ENCODE assay signal across 7 mouse cellular contexts in genomic region chr11:76398312-76398797, GRCm38 (mm10). TPM values are rescaled to one million over a fixed set of nuclear protein-coding genes. Genes with fewer than 3 reads are reported as not detected.
DNase-seq lines count a peak whose midpoint lies in the region; ATAC-seq lines count a peak whose summit lies in the region.

No protein-coding gene starts in this region.

- peak overlapping the region; percentile 87 for H3K4me3 ChIP-seq in neural tube, embryonic 14.5 days (ENCODE audit: low read depth, low read length)

- peak overlapping the region; percentile 72 for H3K9ac ChIP-seq in neural tube, embryonic 14.5 days (replicated peaks; ENCODE audit: low read depth, low read length)

- no peaks in the 10 kb centered on the region for H3K36me3 ChIP-seq in neural tube, embryonic 14.5 days (ENCODE audit: control insufficient read depth, insufficient read depth, low read length)

- H3K27ac ChIP-seq in neural tube, embryonic 14.5 days (ENCODE audit: low read depth, low read length) = peak overlapping the region; percentile 86

- under 1% methylated on average over 24 of the region's 33 CpGs for WGBS in neural tube, embryonic 14.5 days

- peaks cover 9% of the 10 kb centered on the region for H3K4me1 ChIP-seq in neural tube, embryonic 14.5 days (ENCODE audit: control insufficient read depth, insufficient read depth, low read length)

- H3K4me2 ChIP-seq in neural tube, embryonic 14.5 days (ENCODE audit: low read depth, low read length) = peak overlapping the region; percentile 96

- DNase-seq in urinary bladder, postnatal 14 days (ENCODE audit: low spot score) = peak; percentile 50
- no peak for DNase-seq in urinary bladder, adult 2 months (ENCODE audit: low spot score)
- peak; percentile 64 for DNase-seq in cerebellum, adult 9-10 months
- DNase-seq in gastrocnemius, postnatal 10 days = peak; percentile 69
- peak; percentile 15 for DNase-seq in liver
- no peak for DNase-seq in right cerebral cortex, adult 2 months (ENCODE audit: low spot score in 2 of 2)

- no peaks in the 10 kb centered on the region for H3K27me3 ChIP-seq in neural tube, embryonic 14.5 days (ENCODE audit: control insufficient read depth, insufficient read depth, low read length)

- no peaks in the 10 kb centered on the region for H3K9me3 ChIP-seq in neural tube, embryonic 14.5 days (ENCODE audit: control insufficient read depth, low read length)

- ATAC-seq in neural tube, embryonic 14.5 days (ENCODE audit: low read depth) = peak; percentile 66

RNA-seq across cellular contexts. Expression of gene Nxn, which starts 0.6 kb away (rescaled TPM):
- 59.5 and 71.7 TPM in 2 replicates for polyA plus RNA-seq in urinary bladder, adult 2 months (2012; rRNA removed)
- total RNA-seq in gastrocnemius, postnatal 10 days (2021) = 10 to 100 TPM; 37.3 to 38.0 TPM
- 23.5 and 34.7 TPM in 2 replicates for polyA plus RNA-seq in neural tube, embryonic 14.5 days (2014; fragmentation: Nextera tagmentation; extraction: Ambion mirVana)

RNA-seq across cellular contexts. Expression of gene Timm22, which starts 8.4 kb away (rescaled TPM):
- 19.6 and 21.5 TPM in 2 replicates for polyA plus RNA-seq in urinary bladder, adult 2 months (2012; rRNA removed)
- 10 to 100 TPM; 40.1 to 55.2 TPM for total RNA-seq in gastrocnemius, postnatal 10 days (2021)
- polyA plus RNA-seq in neural tube, embryonic 14.5 days (2014; fragmentation: Nextera tagmentation; extraction: Ambion mirVana) = 114 and 116 TPM in 2 replicates

Comparison
In these comparisons a context has a peak if more than half of its experiments do, and no peak if none do; other contexts are left out.
1. DNase-seq: peak in urinary bladder, postnatal 14 days (single experiment), cerebellum, adult 9-10 months (single experiment), gastrocnemius, postnatal 10 days (single experiment) and liver (single experiment); none in urinary bladder, adult 2 months (single experiment) and right cerebral cortex, adult 2 months (0 of 2).